Mouse (Mus musculus): ENCODE data around the gene Pfkfb1.

Gene Pfkfb1

GRCm38 (mm10) chrX:150588023-150588764 is at the start of gene Pfkfb1:
Pfkfb1 (plus strand) TSS chrX:150588229.
- DNase-seq (ENCODE audit: inconsistent age in 2 of 2, low spot score in 1 of 2): peak; percentile 87 to 93

DNA sequence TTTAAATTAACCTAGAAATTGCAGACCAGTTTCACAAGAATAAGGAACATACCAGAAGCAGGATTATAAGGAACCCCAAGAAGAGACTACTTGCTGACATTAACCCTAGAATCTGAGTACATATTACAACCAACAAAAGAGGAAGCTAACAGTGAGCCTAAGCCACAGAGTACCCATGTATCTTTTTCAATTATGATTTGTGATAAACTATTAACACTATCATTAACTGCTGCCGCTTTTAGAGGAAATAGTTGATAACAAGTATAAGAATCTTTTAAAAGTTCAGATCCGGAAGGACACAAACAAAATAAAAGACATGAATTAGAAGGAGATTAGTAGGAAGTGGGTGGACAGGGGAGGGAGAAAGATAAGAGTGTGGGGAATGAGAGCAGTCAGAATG is 47.9 kb upstream of the Pfkfb1 start:
- DNase-seq (ENCODE audit: inconsistent age in 2 of 2, low spot score in 1 of 2): no peak

- DNase-seq (ENCODE audit: inconsistent age in 2 of 2, low spot score in 1 of 2): no peak
These were observed 46.3 kb upstream of the Pfkfb1 start for GRCm38 (mm10) chrX:150541684-150542083.

DNA sequence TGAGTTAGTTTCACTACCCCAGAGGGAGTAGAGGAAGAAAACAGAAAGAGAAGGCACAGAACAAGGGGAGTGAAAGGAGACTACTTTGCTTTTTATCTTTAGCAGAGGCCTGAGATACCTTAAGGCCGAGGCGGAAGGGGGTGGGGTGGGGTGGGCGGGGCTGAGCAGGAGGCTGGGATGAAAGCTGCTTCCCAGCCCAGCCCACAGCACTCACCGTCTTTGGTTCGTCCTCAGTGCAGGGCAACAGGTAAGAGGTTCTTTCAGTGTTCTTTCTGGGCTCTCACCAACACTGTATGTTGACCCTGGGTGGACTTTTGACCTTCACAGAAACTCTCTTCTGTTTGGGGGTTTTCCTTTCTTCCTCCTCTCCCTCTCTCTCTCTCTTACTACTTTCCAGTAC is 40.8 kb upstream of the Pfkfb1 start, which contains the start of gene Alas2:
Gene Alas2, plus strand, starts transcription at position 137 of the 400 bp plus-strand sequence.
- DNase-seq (ENCODE audit: inconsistent age in 2 of 2, low spot score in 1 of 2): no peak

- no peak for DNase-seq (ENCODE audit: inconsistent age in 2 of 2, low spot score in 1 of 2)
These were observed 38.4 kb upstream of the Pfkfb1 start for GRCm38 (mm10) chrX:150549639-150550038.

DNA sequence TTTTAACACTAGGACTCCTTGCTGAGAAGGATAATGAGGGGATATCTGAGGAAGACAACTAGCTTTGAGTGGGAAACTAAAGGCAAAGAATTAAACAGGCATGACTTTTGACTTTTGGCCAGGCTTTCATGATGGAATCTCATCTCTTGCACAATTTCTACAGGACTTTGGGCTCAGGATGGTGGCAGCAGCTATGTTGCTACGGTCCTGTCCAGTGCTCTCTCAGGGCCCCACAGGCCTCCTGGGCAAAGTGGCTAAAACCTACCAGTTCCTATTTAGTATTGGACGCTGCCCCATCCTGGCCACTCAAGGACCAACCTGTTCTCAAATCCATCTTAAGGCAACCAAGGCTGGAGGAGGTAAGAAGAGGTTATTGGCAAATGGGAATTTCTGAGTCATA is 36.0 kb upstream of the Pfkfb1 start:
- peak in 1 of 2 experiments; percentile 55 for DNase-seq (ENCODE audit: inconsistent age in 2 of 2, low spot score in 1 of 2)

DNA sequence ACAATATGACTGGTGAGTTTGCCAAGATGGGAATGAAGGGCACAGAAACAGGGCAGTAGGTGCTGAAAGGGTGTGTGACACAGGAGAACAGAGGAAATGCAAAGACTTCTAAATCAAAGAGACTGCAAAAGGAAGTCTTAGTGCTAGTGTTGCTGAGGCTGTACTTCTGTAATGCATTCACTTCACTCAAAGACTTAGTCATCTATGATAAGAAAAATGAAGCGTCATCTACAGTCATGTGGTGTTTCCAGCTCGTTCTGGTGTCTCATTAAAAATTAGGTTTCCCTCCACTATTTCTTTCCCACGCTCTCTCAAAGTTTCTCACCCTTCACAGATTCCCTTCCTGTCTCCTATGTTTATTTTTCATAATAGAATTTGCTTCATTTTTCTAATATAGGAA is 34.0 kb upstream of the Pfkfb1 start:
- no peak for DNase-seq (ENCODE audit: inconsistent age in 2 of 2, low spot score in 1 of 2)

GRCm38 (mm10) chrX:150564644-150565357 is 23.2 kb upstream of the Pfkfb1 start:
- DNase-seq (ENCODE audit: inconsistent age in 2 of 2, low spot score in 1 of 2): no peak

DNA sequence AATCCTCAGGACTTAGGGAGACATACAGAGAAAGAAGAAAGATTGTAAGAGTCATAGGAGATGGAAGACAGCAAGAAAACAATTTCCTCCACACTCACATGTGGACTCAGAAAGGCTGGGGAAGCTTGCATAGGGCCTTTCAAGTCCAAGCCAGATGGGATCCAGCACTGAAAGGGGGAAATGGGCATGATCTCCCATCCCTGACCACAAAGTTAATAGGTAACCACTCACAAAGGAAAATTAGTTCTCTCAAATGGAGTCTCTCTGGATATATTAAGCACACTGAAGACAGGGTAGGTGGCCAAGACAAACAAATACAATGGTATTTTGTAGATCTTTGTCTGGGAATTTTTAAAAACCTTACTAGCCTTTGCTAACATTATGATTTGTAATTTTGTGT is 6.1 kb upstream of the Pfkfb1 start:
- DNase-seq (ENCODE audit: inconsistent age in 2 of 2, low spot score in 1 of 2): no peak

DNA sequence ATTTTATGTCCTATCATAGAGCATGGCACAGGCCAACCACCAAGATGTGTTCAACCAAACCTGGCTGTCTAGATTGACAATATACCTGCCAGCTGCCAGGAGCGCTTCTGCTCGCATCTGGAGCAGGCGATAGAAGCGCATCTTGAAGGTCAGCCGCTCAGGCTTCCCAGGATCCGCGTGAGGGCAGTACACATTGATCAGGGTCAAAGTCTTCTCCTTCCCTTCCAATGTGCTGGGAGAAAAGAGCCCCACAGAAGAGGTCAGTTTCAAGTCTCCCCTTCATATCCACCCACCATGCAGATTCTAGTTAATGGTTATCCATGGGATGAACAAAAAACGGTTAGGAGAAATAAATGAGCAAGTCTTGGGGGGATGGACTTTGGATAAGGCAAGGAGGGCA is 2.9 kb upstream of the Pfkfb1 start:
- no peak for DNase-seq (ENCODE audit: inconsistent age in 2 of 2, low spot score in 1 of 2)

- DNase-seq (ENCODE audit: inconsistent age in 2 of 2, low spot score in 1 of 2): peak in 1 of 2 experiments; percentile 34
These were observed 1.7 kb downstream of the Pfkfb1 start, which contains the start of gene Apex2 for GRCm38 (mm10) chrX:150589696-150590095. Apex2 (minus strand) TSS chrX:150589868.

- DNase-seq (ENCODE audit: inconsistent age in 2 of 2, low spot score in 1 of 2): peak; percentile 23 to 68
These were observed 5.4 kb downstream of the Pfkfb1 start for GRCm38 (mm10) chrX:150593266-150594035.

DNA sequence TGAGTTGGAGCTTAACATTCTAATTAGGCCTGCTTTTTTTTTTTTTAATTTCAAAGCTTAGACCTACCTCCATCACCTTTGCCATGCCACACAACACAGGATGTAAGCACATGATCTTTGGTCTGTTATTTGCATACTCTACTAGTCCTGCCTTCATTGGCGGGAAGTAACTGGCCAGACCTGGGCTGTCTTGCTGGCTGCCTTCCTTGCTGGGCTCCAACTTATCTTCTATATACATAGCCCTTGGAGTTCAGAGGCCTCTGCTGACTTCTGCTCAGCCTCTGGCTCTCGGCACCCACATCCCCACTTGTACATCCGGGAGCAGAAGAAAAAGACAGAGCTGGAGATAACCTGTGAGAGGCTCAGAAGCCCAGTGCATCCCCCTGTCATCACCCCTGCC is 6.1 kb downstream of the Pfkfb1 start:
- DNase-seq (ENCODE audit: inconsistent age in 2 of 2, low spot score in 1 of 2): peak in 1 of 2 experiments; percentile 31

GRCm38 (mm10) chrX:150595016-150595760 is 7.2 kb downstream of the Pfkfb1 start:
- DNase-seq (ENCODE audit: inconsistent age in 2 of 2, low spot score in 1 of 2): peak; percentile 41 to 42

- peak; percentile 38 to 65 for DNase-seq (ENCODE audit: inconsistent age in 2 of 2, low spot score in 1 of 2)
These were observed 10.9 kb downstream of the Pfkfb1 start for GRCm38 (mm10) chrX:150598882-150599281.

DNA sequence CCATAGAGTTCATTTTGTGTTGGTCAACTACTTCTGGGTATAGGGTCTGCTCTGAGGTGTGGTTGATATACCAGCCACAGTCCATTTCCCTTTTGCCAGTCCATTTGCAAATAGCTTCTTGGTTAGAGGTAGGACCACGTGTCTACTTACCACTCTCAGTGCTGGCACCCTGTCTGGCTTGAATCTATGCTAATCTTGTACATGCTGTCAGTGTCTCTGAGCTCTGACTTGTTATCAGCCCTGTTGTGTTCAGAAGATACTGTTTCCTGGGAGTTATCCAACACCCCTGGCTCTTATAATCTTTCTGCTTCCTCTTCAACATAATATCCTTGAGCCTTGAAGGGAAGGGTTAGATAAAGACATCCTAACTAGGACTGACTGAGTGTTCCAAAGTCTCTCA is 48.4 kb downstream of the Pfkfb1 start:
- DNase-seq (ENCODE audit: inconsistent age in 2 of 2, low spot score in 1 of 2): no peak

- peak in 1 of 2 experiments; percentile 31 for DNase-seq (ENCODE audit: inconsistent age in 2 of 2, low spot score in 1 of 2)
These were observed 68.3 kb downstream of the Pfkfb1 start for GRCm38 (mm10) chrX:150656122-150656907.

- DNase-seq (ENCODE audit: inconsistent age in 2 of 2, low spot score in 1 of 2): peak; percentile 11 to 36
These were observed 69.1 kb downstream of the Pfkfb1 start, which contains the start of gene Tro for GRCm38 (mm10) chrX:150656908-150657796. Tro (minus strand) TSS chrX:150657583.

GRCm38 (mm10) chrX:150657797-150658118 is 69.7 kb downstream of the Pfkfb1 start:
- DNase-seq (ENCODE audit: inconsistent age in 2 of 2, low spot score in 1 of 2): no peak

Data from adrenal gland, adult (tissue).